Mouse (Mus musculus) MEL (cell line): ENCODE results near the gene Arid1b. TPM values are rescaled to one million over a fixed set of nuclear protein-coding genes. Genes with fewer than 3 reads are reported as not detected.

Source experiments
- DNase-seq: peaks from one replicate; pipeline ENCODE4 v3.0.0; 2011; ENCODE audit warnings: low read depth, low spot score
- H3K27ac ChIP-seq: 2 replicates; pipeline ENCODE4 v1.5.1; 2012; ENCODE audit warnings: low read depth, mild to moderate bottlenecking, control low read depth, low read length, moderate library complexity; ENCODE audit not compliant: control insufficient read depth
- H3K27me3 ChIP-seq, 2 experiments: fragments of 150-350 bp in 1 of 2; sonication (generic) in 1 of 2; 2 replicates each; pipeline ENCODE4 v1.6.1; 2012; ENCODE audit warnings: low read length in 2 of 2, mild to moderate bottlenecking in 2 of 2, improper control_type of control experiment in 1 of 2, moderate library complexity in 1 of 2; ENCODE audit not compliant: insufficient read depth in 2 of 2, control insufficient read depth in 1 of 2
- H3K36me3 ChIP-seq, 2 experiments: 2 replicates each; pipeline ENCODE4 v1.6.1; 2012 to 2014; ENCODE audit warnings: low read length in 2 of 2, improper control_type of control experiment in 1 of 2, inconsistent platforms in 1 of 2, mild to moderate bottlenecking in 1 of 2; ENCODE audit not compliant: insufficient read depth in 2 of 2, control insufficient read depth in 1 of 2
- H3K4me1 ChIP-seq, 2 experiments: fragments of 150-350 bp in 1 of 2; sonication (generic) in 1 of 2; 2 replicates each; pipeline ENCODE4 v1.6.1; 2012; ENCODE audit warnings: low read length in 2 of 2, improper control_type of control experiment in 1 of 2, mild to moderate bottlenecking in 1 of 2; ENCODE audit not compliant: insufficient read depth in 2 of 2, control insufficient read depth in 1 of 2
- H3K4me3 ChIP-seq, 2 experiments: fragments of 150-350 bp in 1 of 2; sonication (generic) in 1 of 2; 2 replicates each; pipeline ENCODE4 v1.5.1; 2012; ENCODE audit warnings: low read depth in 2 of 2, low read length in 2 of 2, mild to moderate bottlenecking in 2 of 2, moderate library complexity in 2 of 2, control low read depth in 1 of 2, improper control_type of control experiment in 1 of 2; ENCODE audit not compliant: control insufficient read depth in 1 of 2, insufficient read depth in 1 of 2
- H3K79me2 ChIP-seq: 2 replicates; pipeline ENCODE4 v1.6.1; 2012; ENCODE audit warnings: mild to moderate bottlenecking, low read length, moderate library complexity; ENCODE audit not compliant: control insufficient read depth, poor library complexity, insufficient read depth
- H3K9ac ChIP-seq: 2 replicates; pipeline ENCODE4 v1.6.1; 2012; ENCODE audit warnings: low read depth, mild to moderate bottlenecking, control low read depth, low read length, moderate library complexity; ENCODE audit not compliant: control insufficient read depth, poor library complexity, severe bottlenecking
- H3K9me3 ChIP-seq: fragments of 150-350 bp; sonication (generic); replicated peaks from 2 replicates; pipeline ENCODE4 v1.6.1; 2012; ENCODE audit warnings: mild to moderate bottlenecking, low read length, improper control_type of control experiment, moderate library complexity; ENCODE audit not compliant: insufficient read depth
- CHD1 ChIP-seq: IDR thresholded peaks from 2 replicates; pipeline ENCODE4 v1.6.1; 2012; ENCODE audit warnings: low read depth, mild to moderate bottlenecking, inconsistent platforms, low read length, improper control_type of control experiment
- EP300 ChIP-seq, 2 experiments: IDR thresholded peaks; 2 replicates each; pipeline ENCODE4 v1.6.1; 2011; ENCODE audit warnings: improper control_type of control experiment in 2 of 2, low read length in 2 of 2, low read depth in 1 of 2, mild to moderate bottlenecking in 1 of 2
- ETS1 ChIP-seq: IDR thresholded peaks from 2 replicates; pipeline ENCODE4 v1.6.1; 2012; ENCODE audit warnings: low read depth, mild to moderate bottlenecking, inconsistent platforms, low read length, improper control_type of control experiment, moderate library complexity
- GABPA ChIP-seq: IDR thresholded peaks from 2 replicates; pipeline ENCODE4 v1.6.1; 2012; ENCODE audit warnings: low read depth, mild to moderate bottlenecking, inconsistent platforms, low read length, improper control_type of control experiment, moderate library complexity
- GATA1 ChIP-seq: IDR thresholded peaks from 2 replicates; pipeline ENCODE4 v1.6.1; 2011; ENCODE audit warnings: low read depth, low read length, improper control_type of control experiment
- HCFC1 ChIP-seq: IDR thresholded peaks from 2 replicates; pipeline ENCODE4 v1.6.1; 2012; ENCODE audit warnings: low read depth, mild to moderate bottlenecking, inconsistent platforms, low read length, improper control_type of control experiment, moderate library complexity
- JUND ChIP-seq: IDR thresholded peaks from 2 replicates; pipeline ENCODE4 v1.6.1; 2011; ENCODE audit warnings: low read depth, mild to moderate bottlenecking, improper control_type of control experiment, low read length
- KAT2A ChIP-seq: conservative IDR thresholded peaks from 2 replicates; pipeline ENCODE4 v1.6.1; 2012; ENCODE audit warnings: low read depth, low read length, improper control_type of control experiment, inconsistent platforms
- MAX ChIP-seq: IDR thresholded peaks from 2 replicates; pipeline ENCODE4 v1.6.1; 2011; ENCODE audit warnings: low read length, improper control_type of control experiment
- MAZ ChIP-seq: IDR thresholded peaks from 2 replicates; pipeline ENCODE4 v1.6.1; 2012; ENCODE audit warnings: low read depth, mild to moderate bottlenecking, inconsistent platforms, low read length, improper control_type of control experiment
- MEF2A ChIP-seq: IDR thresholded peaks from 2 replicates; pipeline ENCODE4 v1.6.1; 2014; ENCODE audit warnings: low read depth, mild to moderate bottlenecking, inconsistent platforms, low read length, improper control_type of control experiment; ENCODE audit not compliant: poor library complexity, insufficient replicate concordance, severe bottlenecking; ENCODE audit errors: extremely low read depth
- MXI1 ChIP-seq: IDR thresholded peaks from 2 replicates; pipeline ENCODE4 v1.6.1; 2011; ENCODE audit warnings: mild to moderate bottlenecking, low read depth, low read length, improper control_type of control experiment
- MYB ChIP-seq: IDR thresholded peaks from 2 replicates; pipeline ENCODE4 v1.6.1; 2011; ENCODE audit warnings: mild to moderate bottlenecking, low read depth, low read length, improper control_type of control experiment
- MYC ChIP-seq: IDR thresholded peaks from 2 replicates; pipeline ENCODE4 v1.6.1; 2011; ENCODE audit warnings: low read depth, mild to moderate bottlenecking, low read length, improper control_type of control experiment, moderate library complexity
- POLR2A ChIP-seq, 2 experiments: IDR thresholded peaks; 2 replicates each; pipeline ENCODE4 v1.6.1; 2011 to 2012; ENCODE audit warnings: low read length in 2 of 2, mild to moderate bottlenecking in 2 of 2, control low read depth in 1 of 2, improper control_type of control experiment in 1 of 2, low read depth in 1 of 2, moderate library complexity in 1 of 2; ENCODE audit not compliant: control insufficient read depth in 1 of 2, insufficient read depth in 1 of 2, poor library complexity in 1 of 2
- POLR2AphosphoS2 ChIP-seq: IDR thresholded peaks from 2 replicates; pipeline ENCODE4 v1.6.1; 2011; ENCODE audit warnings: low read length, improper control_type of control experiment
- POLR2AphosphoS5 ChIP-seq: IDR thresholded peaks from 2 replicates; pipeline ENCODE4 v1.6.1; 2012; ENCODE audit warnings: low read depth, borderline replicate concordance, mild to moderate bottlenecking, inconsistent platforms, low read length, moderate library complexity, mixed read lengths
- RAD21 ChIP-seq: IDR thresholded peaks from 2 replicates; pipeline ENCODE4 v1.6.1; 2011; ENCODE audit warnings: mild to moderate bottlenecking, low read depth, low read length, improper control_type of control experiment
- SMC3 ChIP-seq: IDR thresholded peaks from 2 replicates; pipeline ENCODE4 v1.6.1; 2011; ENCODE audit warnings: low read depth, low read length, improper control_type of control experiment
- TCF12 ChIP-seq: IDR thresholded peaks from 2 replicates; pipeline ENCODE4 v1.6.1; 2014; ENCODE audit warnings: low read depth, mild to moderate bottlenecking, inconsistent platforms, low read length, improper control_type of control experiment, moderate library complexity
- USF1 ChIP-seq: IDR thresholded peaks from 2 replicates; pipeline ENCODE4 v1.6.1; 2014; ENCODE audit warnings: low read depth, mild to moderate bottlenecking, inconsistent platforms, low read length, improper control_type of control experiment, moderate library complexity
- ZC3H11A ChIP-seq: IDR thresholded peaks from 2 replicates; pipeline ENCODE4 v1.6.1; 2012; ENCODE audit warnings: low read depth, mild to moderate bottlenecking, inconsistent platforms, low read length, improper control_type of control experiment
- polyA plus RNA-seq, 2 experiments: library from polyadenylated mRNA; stranded (reverse) in 1 of 2; unstranded in 1 of 2; fragments of >175 nt in 1 of 2; fragments of >200 nt in 1 of 2; gene quantifications; 2 replicates each; pipeline versions ENCODE4 v1.2.1 to v1.2.4; 2012; ENCODE audit warnings: low replicate concordance in 2 of 2, low read depth in 1 of 2; ENCODE audit not compliant: insufficient read length in 2 of 2, insufficient read depth in 1 of 2, missing spikeins in 1 of 2
- total RNA-seq: library from RNA; depleted of rRNA; stranded (reverse); fragments of 300-350 nt; gene quantifications from 2 replicates; pipeline ENCODE4 v1.2.3, GENCODE M21; 2012

Arid1b gene
- total and polyA plus RNA-seq, 3 experiments = 13.4 to 17.4 TPM; not detected in 1

- H3K4me3 ChIP-seq = no peak overlapping the region
- no peaks in the 10 kb centered on the region; a peak in 1 of 4 replicates for H3K4me1 ChIP-seq
- H3K9ac ChIP-seq = no peak overlapping the region
- H3K79me2 ChIP-seq = peaks cover 3% of the 10 kb centered on the region; the same call in 1 of the 2 replicates
- no peaks in the 10 kb centered on the region for H3K27me3 ChIP-seq
- TF ChIP-seq POLR2A (IDR thresholded peaks at IDR 0.05; ENCODE audit: control insufficient read depth in 1 of 2, insufficient read depth in 1 of 2, low read depth in 1 of 2, low read length in 2 of 2, poor library complexity in 1 of 2) (no peak), POLR2AphosphoS2 (no peak), ZC3H11A (no peak), ETS1 (no peak), GATA1 (no peak), MYC (no peak), USF1 (no peak), JUND (no peak), POLR2AphosphoS5 (no peak), CHD1 (no peak), MAZ (no peak), RAD21 (no peak), MXI1 (no peak), MYB (no peak), MAX (no peak), EP300 (IDR thresholded peaks at IDR 0.05; ENCODE audit: low read depth in 1 of 2, low read length in 2 of 2) (no peak), HCFC1 (no peak), SMC3 (no peak), MEF2A (no peak)
- H3K36me3 ChIP-seq = no peaks in the 10 kb centered on the region
- no peak overlapping the region for H3K27ac ChIP-seq
- DNase-seq = no peak
- H3K9me3 ChIP-seq = no peaks in the 10 kb centered on the region
Measured at GRCm38 (mm10) chr17:5153461-5153860, 159.3 kb downstream of the Arid1b start.

GRCm38 (mm10) chr17:5154322-5154721 lies 160.2 kb downstream of the Arid1b start:
- no peak overlapping the region for H3K9ac ChIP-seq
- no peak overlapping the region for H3K27ac ChIP-seq
- TF ChIP-seq POLR2AphosphoS2 (no peak), GABPA (no peak), KAT2A (no peak), TCF12 (no peak), MAX (no peak), MXI1 (no peak)
- no peaks in the 10 kb centered on the region for H3K9me3 ChIP-seq
- no peak overlapping the region for H3K4me3 ChIP-seq
- no peak for DNase-seq
- H3K36me3 ChIP-seq = no peaks in the 10 kb centered on the region
- H3K27me3 ChIP-seq = no peaks in the 10 kb centered on the region
- H3K4me1 ChIP-seq = no peaks in the 10 kb centered on the region; a peak in 1 of 4 replicates
- peaks cover 3% of the 10 kb centered on the region; the same call in 1 of the 2 replicates for H3K79me2 ChIP-seq
